Mouse (Mus musculus) kidney, postnatal 36 days (tissue): ENCODE data around the gene Ptpre.
"Not testable (repeated sequence)": the region's sequence is repeated elsewhere in the genome, so short reads cannot be mapped to it uniquely, and the experiment has no call there.

Experiments used
- DNase-seq, 2 experiments: peaks; one replicate each; pipeline ENCODE4 v3.0.0; 2021 to 2022; ENCODE audit warnings: mixed read lengths in 2 of 2

Gene Ptpre

GRCm38 (mm10) chr7:135537341-135537901, at the start of gene Ptpre:
Gene Ptpre, plus strand, starts transcription at chr7:135537481.
- peak; percentile 86 to 94 for DNase-seq

DNA sequence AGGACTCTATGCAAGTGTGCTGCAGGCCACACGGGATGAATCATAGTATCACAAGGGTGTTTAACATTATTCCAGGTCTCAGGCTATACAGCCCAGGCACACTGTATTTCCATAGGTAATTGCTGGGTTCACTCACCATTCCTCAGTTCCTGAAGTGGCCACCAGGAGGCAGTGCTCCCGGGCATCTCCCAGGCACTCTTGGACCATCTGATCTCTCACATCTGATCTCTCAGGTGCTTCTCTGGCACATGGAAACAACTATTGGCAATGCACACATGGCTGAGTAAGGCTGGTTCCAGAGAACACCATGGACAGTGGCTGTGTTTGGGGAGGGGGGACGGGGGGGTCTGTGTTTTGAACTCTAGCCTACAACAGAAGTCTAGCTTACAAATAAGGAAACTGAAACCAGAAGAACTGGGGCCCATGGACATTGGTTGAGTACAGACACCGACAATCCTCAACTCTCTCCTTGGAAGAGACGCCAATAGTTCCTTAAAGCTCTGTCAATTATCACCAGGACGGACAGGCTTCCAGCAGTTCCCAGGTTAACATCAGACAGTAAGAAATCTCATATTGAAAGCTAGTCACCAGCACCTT, 49.0 kb upstream of the Ptpre start:
- peak in 1 of 2 experiments; percentile 49 for DNase-seq

DNA sequence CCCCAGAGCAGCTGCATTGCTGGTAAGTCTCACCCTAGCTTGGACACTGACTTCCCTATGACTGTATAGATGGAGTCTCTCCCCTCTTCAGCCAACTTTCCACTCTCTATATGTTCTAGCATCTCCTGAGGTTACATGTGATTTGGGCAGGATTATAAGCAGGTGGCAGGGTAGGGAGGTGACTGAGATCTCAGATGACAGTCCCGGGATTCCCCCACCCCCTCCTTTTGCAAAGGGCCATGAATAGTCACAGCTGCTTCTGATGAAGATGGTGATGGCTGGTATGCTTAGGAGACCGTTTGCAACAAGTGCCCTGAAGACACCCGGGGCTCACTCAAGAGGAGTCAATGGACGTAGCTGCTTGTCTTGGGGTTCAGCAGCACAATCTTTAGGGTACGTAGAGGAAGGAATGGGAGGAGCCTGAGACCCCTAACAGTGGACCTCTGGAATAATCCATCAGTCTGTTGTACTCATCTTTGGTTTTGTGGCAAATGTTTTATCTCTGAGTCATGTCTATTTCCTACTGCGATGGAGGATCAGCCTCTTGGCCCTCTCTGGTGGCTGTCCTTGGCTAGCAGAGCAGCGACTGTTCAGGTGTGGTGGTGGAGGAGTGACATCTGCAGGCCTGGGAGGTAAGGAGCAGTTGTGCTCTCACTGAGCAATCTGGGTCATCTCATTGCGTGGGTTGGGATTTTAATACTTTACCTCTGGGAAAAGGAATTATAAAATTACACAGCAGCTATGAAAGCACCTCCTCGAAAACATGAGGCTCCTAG, 47.4 kb upstream of the Ptpre start:
- no peak for DNase-seq

GRCm38 (mm10) chr7:135490500-135490886, 46.8 kb upstream of the Ptpre start:
- no peak for DNase-seq

DNA sequence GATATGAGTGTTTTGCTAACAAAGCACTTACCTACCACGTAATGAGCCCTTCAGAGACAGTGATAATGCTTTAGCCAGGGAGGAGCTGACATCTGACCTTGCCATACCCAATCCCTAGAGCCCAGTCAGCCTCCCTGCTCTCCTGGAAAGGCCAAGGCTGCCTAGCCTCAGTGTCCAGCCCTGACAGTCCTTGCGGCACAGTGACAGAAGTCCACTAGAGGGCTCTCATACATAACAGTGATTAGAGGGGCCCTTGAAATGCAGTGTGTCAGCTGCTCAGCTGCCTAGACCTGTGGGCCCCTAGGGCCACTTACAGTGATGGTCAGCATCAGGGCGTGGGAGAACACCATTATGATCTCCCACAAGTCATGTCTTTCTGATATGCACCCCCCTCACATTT, 42.0 kb upstream of the Ptpre start:
- DNase-seq = peak in 1 of 2 experiments; percentile 50

GRCm38 (mm10) chr7:135498565-135499186, 38.6 kb upstream of the Ptpre start:
- no peak for DNase-seq

GRCm38 (mm10) chr7:135499403-135499802, 37.9 kb upstream of the Ptpre start:
- DNase-seq = no peak

DNA sequence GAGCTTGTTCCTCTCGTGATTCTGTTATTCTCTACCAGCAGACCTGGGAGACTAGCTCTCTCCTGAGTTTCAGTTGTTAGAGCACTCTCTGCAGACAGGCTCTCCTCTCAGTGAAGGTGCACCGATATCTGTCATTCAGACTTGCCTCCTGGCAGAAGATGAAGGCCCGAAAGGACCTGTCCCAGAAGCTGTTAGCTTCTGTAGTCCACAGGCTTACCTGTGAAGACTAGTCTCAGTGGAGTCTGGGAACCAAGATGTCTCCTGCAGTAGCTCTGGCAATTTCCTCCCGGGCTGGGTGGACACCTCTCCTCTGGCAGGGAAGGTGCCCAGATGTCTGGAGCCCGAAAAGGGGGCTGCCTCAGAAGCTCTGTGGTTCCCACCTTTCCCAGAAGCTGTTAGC, 30.8 kb upstream of the Ptpre start:
- not testable (repeated sequence) for DNase-seq

DNA sequence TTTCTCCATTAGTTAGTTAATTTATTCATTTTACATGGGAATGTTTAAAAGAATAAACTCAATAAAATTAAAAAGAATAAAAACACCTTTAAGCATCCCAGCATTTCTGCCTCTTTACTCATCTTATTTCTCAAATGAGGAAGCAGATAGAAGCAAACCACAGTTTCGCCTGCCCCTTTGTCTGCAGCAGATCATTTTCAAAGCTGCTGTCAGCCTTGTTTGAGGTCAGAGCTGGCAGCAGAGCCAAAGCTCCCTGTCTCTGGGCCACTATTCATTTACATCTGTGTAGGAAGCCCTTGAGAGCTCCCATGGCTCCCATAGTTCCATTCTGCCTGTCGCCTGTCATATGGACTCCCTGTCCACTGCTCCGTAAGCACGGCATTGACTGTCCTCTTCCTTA, 28.7 kb upstream of the Ptpre start:
- DNase-seq = no peak

DNA sequence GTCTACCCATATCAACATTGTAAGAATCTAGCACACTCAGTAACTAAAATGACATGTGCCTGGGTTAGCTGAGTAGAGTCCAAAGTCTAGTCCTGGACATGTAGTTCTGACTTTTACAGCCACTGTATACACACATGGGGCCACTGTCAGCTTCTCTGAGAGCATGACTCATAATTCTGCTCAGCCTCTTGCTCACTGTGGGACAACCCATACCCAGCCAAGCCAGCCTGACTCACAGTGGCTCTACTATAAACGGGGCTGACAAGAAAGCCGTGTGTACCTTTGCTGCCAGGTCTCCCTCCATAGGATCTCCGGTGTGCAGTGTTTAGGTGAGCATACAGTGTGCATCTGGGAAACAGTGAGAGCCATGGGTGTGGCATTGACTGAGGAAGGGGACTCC, 28.0 kb upstream of the Ptpre start:
- DNase-seq = no peak

DNA sequence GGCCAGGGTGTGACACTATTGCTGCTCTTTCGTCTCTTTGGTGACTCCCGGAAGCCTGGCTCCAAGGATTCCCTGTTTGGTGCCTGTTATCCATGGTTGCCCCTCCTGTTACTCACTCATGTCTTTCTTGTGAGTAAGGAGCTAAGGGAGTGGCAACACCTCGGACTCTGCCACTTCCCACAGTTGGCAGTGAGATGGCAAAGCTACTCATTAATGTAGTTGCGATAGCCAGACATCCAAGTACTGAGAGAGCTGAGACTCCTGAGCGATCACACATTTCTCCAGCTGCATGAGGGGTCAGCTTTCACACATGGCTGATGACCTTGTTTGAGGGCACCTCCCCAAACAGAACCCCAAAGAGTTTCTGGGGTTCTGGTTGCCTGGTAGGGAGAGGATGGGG, 26.9 kb upstream of the Ptpre start:
- DNase-seq = peak; percentile 63 to 72

- no peak for DNase-seq
Measured at GRCm38 (mm10) chr7:135511723-135512122, 25.6 kb upstream of the Ptpre start.

DNA sequence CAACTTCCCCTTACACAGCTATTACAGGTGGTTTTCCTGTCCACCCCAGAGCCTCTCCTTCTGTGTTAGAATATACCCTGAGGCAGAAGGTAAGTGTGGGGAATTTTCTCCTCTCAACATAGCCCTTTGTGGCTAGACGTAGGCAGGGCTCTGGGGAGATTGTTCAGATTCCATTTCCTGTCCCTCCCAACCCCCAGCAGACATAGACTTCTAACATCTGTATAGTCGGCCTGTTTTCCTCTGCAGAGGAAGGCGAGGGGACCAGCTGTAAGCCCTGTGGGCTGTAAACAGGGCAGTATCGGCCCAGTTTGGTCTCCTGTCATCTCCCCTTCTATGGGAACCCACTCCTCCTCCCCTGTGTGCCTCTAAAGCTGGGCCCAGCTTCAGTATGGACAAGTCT, 20.1 kb upstream of the Ptpre start:
- DNase-seq = no peak

DNA sequence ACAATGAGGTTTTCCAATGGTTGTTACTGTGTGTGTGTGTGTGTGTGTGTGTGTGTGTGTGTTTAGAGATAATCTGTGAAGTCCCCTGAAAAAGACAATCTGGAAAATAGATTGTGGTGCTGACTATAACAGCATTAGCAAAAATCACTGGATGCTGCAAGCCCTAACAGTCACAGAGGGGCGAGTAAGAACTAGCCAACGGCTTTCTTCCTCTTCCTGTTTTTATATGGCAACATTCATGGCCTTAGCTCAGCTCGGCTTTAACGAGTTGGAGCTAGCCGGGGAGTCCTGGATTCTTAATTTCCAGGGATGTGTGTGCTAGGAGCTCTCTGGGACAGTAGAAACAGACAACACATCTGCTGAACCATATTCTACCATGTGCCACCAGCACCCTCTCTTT, 17.0 kb upstream of the Ptpre start:
- DNase-seq = no peak

- DNase-seq = peak; percentile 81 to 93
Measured at GRCm38 (mm10) chr7:135521755-135522512, 15.3 kb upstream of the Ptpre start.

DNA sequence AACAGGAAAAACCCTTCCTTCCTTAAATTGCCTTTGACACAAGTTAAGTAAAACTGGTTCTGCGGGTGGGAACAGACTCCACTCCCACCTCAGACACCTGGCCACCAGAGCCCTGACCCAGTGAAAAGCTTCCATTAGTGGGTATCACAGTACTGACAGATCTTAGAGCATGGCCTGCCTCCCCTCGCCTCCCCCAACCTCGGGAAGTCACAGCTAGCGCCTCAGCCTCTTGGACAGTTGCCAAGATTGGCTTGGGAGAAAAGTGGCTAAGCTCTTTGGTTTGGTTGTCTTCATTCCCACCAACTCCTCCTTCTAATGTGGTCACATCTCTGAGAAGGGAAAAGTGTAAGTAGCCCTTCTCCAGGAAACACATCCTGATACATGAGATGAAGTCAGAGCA, 13.3 kb upstream of the Ptpre start:
- DNase-seq = peak in 1 of 2 experiments; percentile 51

DNA sequence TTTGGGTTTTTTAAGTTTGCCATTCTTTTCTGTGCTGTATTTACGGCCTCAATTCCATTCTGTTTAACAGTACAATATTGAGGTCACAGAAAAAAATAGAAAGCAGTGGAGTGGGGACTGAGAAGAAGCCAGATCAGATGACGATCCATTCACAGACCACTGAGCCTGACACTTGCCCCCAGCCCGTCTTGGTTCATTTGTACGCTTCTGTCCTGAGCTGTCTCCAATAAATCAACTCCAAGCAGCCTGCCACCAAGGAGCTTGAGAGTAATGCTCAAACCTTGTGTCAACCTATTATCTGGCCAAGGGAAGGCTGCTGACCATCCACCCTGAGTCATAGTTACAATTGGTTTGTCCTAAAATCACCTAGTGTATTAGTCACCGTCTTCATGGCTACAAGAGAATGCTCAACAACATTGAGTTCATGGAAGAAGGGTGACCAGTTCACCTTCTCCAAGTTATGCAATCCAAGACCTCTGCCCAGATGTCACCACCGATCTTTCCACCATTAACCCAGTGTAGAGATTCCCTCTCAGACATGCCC, 12.8 kb upstream of the Ptpre start:
- peak in 1 of 2 experiments; percentile 29 for DNase-seq

GRCm38 (mm10) chr7:135526574-135527152, 10.6 kb upstream of the Ptpre start:
- DNase-seq = peak in 1 of 2 experiments; percentile 30

DNA sequence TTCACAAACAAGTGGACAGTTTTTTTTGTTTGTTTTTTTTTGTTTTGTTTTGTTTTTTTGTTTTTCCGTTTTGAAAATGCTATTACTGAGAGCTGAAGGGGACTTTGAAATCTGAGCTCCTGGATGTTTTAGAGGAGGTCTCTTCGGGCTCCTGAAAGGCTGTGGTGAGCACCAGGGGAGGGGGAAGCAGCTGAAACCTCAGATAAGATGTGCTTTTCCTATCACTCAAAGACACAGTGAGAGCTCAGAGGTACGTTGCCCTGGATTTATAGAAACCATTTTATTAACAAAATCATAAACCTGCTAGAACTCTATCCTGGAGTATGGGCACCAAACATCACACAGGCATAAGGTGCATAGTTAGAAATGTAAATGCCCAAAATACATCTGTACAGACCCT, 10.1 kb upstream of the Ptpre start:
- no peak for DNase-seq

GRCm38 (mm10) chr7:135528515-135528914, 8.8 kb upstream of the Ptpre start, which contains the start of gene Clrn3:
Gene Clrn3, minus strand, starts transcription at chr7:135528654.
- DNase-seq = peak; percentile 56 to 79

- DNase-seq = no peak
Measured at GRCm38 (mm10) chr7:135529068-135529467, 8.2 kb upstream of the Ptpre start.

- no peak for DNase-seq
Measured at GRCm38 (mm10) chr7:135534548-135535189, 2.6 kb upstream of the Ptpre start.
